Mouse (Mus musculus) megakaryocyte, embryonic 14.5 days (primary cell): Measurements from ENCODE around the gene Tmem79.

Source experiments
- FLI1 ChIP-seq: IDR thresholded peaks from 2 replicates; pipeline ENCODE4 v1.6.1; 2012; ENCODE audit warnings: low read length, inconsistent platforms, mixed read lengths
- GATA1 ChIP-seq: IDR thresholded peaks from 3 replicates; pipeline ENCODE4 v1.6.1; 2012; ENCODE audit warnings: mixed read lengths, low read length, inconsistent platforms, borderline replicate concordance

GRCm38 (mm10) chr3:88299172-88299571 lies 36.8 kb downstream of the Tmem79 start:
- TF ChIP-seq GATA1 (no peak), FLI1 (no peak)
